Mouse (Mus musculus): ENCODE data around the gene Gm30191.
A peak's percentile ranks its signal among the peaks of the same experiment; 100 is the strongest.
"Not testable (repeated sequence)": the region's sequence is repeated elsewhere in the genome, so short reads cannot be mapped to it uniquely, and the experiment has no call there.

Gene Gm30191

DNA sequence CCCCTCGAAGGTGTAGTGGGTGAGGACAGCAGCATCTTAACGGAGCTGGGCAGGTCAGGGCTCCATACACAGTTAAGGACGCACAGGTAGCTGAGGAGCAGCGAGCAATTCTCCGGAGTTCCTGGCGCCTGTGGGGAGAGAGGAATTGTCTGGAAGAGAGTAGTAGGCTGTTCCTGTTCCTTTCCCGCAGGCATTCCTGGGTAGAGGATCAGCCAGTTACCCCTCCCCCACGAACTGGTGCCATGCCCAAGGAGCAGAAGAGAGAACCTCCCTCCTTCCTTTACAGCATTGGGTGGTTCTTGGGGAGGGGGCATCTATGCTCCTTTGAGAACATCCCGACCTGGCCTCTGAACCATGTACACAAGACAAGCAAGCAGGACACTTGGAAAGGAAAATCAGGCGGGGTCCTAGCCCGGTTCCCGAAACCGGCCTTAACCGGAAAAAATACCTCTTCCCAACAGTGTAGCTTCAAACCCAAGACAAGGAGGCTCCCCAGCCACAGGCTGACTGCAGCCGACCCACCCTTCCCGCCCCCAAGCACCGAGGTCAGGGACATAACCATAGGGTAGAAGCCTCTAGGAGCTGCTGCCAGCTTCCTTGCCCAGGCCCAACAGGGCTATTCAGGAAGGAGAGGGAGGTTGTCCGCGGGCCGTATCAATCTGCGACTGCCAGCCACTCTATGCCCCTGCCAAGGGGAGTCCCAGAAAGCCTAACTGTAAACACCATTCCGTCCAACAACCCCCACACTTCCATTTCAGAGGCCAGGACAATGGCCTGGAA, 5.6 kb downstream of the Gm30191 start:
- no peak for DNase-seq

DNA sequence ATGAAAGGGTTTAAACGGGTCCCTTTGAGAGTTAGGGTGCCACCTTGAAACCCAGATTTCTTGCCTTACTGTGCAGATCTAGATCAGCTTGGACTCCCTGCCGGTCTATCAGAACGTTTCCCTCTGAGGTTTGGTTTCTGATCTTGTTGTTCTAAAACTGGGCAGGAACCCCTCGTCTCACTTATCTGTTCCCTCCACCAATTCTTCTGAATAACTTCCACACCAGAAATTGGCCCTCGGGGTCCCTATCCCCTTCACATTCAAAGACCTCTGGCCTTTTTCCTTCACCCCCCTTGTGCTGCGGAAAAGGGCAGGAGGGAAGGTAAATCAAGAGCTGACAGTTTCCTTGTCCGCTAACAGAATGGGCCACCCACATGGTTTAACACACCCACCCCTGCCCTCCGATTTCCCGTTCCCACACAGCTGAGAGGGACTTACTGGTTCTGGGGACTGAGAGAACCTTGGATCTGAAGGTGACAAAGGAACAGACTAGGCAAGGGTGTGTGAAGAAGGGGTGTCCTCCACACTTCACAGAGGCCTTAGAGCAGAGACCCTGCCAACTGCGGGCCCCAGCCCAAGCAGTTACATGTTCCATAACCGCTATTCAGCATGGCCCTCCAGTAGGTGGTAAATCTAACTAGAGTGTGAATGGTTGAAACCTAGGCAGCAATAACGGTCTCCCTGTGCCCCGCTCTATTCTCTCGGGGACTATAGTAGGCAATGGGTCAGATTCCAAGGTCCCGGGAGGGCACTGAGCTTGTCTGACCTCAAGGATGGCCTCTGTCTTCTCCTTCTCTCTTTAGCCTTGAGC, 6.4 kb downstream of the Gm30191 start:
- DNase-seq, result no peak

DNA sequence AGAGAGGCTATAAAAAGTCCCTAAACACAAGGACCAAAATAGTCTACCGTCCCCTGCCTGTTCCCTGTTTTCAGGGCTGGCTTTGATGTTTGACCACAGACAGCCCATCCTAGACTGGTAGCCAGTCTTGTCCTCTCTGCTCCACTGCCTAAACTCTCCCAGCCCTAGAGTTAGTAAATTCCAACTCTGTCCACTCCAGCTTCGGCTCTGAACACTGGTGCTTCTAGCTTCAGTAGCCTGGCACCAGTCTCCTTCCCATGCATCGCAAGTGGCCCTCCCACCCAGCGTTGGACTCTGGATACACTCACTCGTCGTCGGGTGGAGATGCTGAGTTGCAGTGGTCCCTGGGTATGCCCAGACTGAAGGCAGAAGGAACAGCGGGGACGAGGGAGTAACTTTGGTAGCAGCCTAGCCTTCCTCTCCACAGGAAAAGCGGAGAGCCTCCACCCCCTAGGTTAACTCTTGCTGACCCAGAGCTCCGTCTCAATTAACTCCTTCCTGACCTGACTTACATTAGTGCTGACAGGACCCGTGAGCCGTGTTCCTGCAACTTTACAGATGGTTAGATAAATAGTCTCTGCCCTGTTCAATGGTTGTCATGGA, 7.1 kb downstream of the Gm30191 start, which contains the start of gene Grrp1:
TSS of gene Grrp1 (minus strand) at position 385 of the 603 bp plus-strand sequence.
- DNase-seq, result no peak

DNA sequence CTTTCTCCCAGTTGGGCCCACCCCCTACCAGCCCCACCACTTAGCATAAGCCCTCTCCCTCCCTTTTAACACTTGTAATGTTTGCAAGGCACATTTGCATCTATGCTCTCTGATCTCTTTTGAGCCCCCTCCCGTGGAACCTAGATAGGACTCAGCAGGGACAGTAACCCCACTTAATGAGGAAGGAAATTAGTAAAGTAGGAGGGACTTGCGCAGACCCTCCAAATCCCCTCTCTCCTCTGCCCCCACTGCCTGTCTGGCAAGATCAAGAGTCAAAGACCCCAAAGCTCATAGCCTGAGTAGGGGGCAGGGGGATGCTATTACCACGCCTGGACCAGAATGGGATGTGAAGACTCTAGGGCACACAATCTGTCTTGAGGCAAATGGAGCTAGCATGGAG, 8.1 kb downstream of the Gm30191 start:
- no peak for DNase-seq

DNA sequence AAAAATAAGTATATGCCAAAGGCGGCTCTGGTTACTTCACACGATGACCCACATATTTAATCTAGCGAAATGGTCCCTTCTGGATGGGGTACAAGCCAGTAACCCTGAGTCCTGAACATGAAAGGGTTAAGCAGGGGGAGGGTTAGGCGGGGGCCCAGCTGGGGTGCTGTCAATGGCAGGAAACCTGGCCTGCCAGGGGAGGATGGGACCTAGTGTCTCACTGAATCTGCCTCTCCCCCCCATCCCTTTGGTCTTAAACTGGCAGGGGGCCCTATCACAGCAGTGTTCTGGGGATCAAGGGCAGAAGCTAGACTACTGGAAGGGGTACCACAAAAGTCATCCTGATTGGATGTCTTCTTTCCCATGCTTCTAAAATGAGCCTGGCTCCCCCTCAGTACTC, 9.1 kb downstream of the Gm30191 start:
- DNase-seq, result peak in 1 of 2 experiments; percentile 46

DNA sequence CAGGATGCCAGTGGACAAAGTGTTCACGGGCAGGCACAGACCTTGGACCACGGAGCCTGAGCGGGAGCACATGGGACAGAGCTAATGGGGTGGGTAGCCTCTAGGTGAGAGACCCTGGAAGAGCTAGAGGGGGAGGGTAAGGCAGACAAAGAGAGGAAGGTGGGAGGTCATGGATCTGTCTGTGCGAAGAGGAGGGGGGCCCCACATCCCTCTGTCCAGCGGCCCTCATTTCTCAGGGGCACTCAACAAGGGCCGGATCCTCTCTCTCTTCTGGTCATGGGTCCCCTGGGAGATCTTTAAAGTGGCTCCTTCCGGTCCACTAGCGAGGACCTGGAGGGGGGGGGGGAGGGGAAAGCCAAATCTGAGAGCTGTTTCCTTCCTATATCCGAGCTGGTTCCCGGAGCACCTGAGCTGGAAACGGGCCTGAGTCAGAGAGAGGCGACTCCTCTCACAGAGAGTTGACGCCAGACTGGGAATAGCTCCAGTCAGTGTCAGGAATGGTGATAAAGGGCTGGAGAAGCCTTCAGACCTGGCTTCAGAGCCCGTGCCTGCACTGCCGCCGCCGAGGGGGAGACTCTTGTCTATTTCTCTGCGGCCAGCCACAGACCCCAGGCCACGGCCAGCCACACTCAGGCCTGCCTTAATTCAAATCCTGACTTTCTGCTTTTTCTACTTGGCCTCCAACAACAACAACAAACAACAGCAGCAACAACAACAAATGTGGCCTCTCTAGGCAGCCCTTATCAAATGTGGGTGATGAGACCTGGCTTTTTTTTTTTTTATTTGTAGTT, 9.9 kb downstream of the Gm30191 start:
- no peak for DNase-seq

DNA sequence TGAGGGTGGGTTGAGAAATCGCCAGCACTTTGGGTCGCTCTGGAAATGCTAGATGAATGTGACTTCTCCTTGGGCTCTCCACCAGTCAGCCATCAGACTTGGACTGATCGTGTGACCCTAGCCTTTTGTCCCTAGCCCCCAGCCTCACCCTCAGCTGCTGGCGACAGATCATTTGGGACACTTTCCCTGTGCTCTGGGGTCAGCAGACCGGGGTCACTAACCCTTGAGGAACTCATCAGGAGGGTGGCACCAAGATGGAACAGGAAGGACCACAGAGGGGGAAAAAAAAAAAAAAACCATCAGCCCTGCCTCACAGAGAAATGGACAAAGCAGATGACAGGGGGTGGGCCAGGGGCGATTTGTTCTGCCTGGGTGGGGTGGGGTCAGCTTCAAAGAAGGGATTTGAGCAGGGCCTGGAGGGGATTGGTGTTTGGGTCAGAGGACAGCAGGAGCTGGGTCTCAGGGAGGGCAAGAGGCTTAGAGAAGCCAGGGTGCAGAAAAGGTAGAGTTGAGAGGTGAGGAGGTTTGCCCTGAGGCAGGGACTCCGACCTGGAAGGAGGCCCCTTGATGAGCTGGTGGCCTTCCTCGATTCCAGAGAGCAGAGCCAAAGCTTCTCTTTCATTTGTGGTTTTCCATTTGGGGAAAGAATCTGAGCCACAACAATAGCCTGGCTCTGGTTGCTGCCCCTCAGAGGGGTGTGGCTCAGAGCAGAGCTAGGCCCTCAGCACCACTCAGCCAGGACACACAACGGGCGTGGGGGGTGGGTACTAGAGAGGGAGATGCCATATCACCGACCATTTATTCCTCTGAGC, 10.7 kb downstream of the Gm30191 start:
- no peak for DNase-seq

DNA sequence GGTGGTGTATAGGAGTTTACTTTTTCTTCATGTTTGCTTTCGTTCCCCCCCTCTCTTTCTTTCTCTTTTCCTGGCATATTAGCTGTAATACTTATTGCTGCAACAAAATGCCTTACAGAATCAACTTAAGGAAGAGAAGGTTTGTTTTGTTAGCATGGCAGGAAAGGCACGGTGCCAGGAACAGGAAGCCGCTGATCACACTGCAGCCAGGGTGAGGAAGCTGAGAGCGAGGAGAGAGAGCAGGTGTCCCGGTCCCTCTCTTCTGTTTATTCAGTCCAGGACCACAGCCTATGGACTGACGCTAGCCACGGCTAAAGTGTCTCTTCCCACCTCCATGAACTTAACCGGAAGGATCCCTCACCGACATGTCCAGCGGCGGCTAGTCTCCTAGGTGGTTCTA, 11.6 kb downstream of the Gm30191 start:
- peak in 1 of 2 experiments; percentile 39 for DNase-seq

DNA sequence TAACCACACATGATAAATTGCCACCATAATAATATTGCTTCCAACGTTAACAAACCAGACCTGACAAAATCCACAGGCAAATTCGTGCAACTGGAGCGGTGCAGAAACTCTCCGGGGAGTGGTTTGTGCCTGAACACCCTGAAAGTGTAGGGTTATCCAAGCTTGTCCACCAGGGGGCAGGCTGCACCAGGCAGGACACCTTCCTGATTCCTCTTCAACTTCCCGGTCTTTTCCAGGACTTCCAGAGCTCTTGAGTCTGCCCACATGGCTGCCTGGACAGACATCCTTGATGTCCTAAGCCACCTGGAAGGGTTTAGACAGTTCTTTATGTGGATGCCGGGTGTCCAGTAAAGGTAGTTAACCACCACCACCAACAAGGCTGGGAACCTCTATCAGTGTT, 16.5 kb downstream of the Gm30191 start:
- DNase-seq, result peak; percentile 38 to 52

DNA sequence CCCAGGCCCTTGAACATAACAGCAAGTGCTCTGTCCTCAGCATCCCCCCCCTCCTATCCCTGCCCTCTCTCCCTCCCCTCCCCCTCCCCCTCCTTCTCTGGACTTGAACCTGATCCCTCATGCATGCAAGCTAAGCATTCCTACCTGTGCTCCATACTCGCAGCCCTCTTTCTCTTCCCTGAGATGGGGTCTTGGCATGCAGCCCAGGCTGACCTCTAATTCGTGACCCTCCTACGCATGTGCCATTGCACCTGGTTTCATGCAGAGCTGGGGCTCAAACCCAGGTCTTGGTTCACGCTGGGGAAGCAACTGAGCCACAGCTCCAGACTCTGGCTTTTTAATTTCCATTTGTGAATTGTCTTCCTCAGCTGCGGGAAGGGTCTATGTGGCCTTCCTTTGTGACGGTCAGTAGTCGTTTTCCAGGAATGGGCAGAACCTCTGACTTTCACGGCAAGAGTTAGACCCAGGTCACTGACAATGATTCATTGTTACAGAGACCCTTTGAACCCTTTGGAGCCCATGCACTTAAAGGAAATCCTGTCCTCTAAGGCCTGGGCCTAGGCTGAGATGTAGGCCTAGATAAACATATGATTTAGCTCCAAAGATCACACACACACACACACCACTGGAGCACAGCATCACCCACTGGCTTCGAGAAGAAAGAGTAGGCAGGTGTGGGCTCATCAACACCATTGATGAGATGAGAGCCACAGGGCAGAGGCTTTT, 19.3 kb downstream of the Gm30191 start:
- DNase-seq, result no peak

DNA sequence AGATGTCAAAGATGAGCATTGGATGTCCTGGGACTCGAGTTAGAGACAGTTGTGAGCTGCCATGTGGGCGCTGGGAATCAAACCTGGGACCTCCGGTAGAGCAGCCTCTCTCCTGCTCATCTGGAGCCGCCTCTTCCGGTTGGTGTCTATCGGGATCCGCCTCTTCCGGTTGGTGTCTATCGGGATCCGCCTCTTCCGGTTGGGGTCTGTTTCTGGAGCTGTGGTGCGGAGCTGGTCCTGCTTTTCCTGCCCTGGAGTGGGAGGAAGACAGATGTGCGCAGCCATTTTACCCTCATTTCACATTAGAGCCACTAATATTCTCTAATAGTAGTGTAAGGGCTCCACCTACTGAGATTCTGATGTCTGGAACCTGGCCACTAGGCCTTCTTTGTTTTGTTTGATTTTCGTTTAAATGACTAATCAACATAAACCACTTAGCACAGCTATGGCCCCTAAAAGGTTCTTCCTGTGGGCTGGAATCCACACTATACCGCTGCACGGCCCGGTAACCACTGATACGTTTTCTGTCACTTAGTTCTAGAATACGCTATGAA, 21.4 kb downstream of the Gm30191 start:
- no peak for DNase-seq

DNA sequence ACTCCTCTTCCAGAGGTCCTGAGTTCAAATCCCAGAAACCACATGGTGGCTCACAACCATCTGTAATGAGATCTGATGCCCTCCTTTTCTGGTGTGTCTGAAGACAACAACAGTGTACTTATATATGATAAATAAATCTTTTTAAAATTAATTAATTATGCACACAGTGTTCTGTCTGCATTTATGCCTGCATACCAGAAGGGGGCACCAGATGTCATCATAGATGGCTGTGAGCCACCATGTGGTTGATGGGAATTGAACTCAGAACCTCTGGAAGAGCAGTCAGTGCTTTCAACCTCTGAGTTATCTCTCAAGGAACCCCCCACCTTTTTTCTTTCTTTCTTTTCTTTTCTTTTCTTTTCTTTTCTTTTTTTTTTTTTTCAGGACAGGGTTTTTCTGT, 22.9 kb downstream of the Gm30191 start:
- DNase-seq, result not testable (repeated sequence)

DNA sequence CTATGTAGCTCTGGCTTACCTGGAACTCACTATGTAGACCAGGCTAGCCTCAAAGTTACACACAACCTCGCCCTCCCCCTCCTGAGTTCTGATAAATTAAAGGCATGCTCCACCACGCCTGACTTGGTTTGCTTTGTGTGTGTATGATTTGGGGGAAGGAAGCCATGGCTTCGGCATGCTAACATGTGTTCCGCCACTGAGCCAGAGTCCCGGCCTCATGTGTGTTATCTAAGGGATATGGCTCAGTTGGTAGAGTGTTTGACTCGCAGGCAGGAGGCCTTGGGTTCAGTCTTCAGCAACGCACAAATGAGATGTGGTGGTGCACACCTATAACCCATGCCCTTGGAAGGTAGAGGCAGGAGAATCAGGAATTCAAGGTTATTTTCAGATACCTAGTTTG, 25.2 kb downstream of the Gm30191 start:
- DNase-seq, result no peak

DNA sequence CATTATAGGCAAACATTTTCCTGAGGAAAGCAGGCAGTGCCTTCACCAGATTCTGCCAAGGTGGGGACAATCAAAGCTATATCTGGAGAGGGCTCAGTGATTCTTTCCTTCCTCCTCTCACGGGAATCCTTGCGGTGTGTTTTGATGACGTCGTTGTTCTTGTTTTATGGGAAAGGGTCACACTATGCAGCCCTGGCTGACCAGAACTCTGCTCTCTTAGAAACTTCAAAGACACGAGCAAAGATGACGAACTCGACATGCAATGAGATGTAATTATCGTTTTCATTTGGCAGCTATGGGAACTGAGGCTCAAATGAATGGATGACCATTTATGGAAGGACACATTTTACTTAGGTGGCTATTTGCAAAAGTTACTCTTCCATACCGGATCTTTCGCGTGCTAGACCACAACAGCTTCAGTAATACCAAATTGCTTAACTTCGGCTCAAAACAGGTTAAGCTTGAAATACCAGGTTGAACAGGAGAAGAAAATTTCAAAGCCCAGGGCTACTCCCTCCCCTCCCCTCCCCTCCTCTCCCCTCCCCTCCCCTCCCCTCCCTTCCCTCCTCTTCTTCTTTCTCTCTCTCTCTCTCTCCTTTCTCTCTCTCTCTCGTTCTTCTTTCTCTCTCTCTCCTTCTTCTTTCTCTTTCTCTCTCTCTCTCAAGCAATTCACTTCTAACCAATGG, 26.1 kb downstream of the Gm30191 start:
- no peak for DNase-seq

DNA sequence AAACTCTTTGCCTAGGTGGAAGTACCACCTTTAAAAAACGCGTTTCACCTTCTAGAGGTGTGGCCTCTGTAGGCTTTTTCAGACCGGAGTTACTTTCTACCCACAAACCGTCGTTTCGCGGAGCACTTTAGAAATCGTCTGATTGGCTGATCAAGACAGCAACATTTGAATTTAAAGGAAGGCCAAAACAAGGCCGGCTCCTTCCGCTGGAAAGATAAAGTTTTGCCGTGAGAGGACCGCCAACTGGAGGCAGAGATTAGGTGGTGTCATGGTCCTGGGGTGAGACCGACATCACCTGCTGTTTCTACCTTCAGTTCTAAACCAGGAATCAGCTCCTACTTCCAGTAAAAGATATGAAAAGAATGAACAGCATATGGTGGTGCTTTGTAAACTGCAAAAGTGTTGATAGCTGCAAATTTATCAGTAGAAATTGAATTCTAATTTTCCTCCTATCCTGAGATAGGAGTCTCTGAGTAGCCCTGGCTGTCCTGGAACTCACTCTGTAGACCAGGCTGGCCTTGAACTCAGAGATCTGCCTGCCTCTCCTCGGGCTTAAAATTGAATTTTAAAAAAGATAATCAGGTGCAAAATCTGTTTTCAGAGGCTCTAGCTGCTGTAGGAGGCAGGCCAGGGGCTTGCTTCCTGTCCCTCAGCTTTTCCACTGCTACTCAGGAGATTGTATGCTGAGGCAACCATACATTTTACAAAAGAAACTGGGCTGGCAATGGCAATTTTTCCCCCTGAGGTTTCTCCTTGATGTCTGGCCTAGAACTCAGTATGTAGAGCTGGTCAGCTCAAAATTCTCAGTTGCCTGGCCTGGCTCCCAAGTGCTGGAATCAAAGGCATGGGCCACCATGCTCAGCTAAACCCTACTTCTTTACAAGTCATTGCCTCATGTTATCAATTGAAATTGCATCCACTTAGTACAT, 26.9 kb downstream of the Gm30191 start:
- peak; percentile 66 to 77 for DNase-seq

DNA sequence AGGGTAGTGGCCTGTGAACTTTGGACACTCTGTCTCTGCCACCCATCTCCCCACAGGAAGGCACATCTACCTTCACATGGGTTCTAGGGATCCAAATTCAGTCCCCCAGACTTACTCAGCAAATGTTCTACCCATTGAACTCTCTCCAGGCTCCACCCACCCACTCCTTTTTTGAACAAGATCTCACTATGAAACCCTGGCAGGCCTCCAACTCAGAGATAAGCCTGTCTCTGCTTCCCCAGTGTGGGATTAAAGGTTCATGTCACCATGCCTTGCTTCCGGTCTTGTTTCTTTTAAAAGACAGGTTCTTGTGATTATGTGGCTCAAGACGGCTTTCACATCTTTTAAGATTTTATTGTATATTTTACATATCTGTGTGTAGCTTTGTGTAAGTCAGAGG, 38.2 kb downstream of the Gm30191 start:
- no peak for DNase-seq

DNA sequence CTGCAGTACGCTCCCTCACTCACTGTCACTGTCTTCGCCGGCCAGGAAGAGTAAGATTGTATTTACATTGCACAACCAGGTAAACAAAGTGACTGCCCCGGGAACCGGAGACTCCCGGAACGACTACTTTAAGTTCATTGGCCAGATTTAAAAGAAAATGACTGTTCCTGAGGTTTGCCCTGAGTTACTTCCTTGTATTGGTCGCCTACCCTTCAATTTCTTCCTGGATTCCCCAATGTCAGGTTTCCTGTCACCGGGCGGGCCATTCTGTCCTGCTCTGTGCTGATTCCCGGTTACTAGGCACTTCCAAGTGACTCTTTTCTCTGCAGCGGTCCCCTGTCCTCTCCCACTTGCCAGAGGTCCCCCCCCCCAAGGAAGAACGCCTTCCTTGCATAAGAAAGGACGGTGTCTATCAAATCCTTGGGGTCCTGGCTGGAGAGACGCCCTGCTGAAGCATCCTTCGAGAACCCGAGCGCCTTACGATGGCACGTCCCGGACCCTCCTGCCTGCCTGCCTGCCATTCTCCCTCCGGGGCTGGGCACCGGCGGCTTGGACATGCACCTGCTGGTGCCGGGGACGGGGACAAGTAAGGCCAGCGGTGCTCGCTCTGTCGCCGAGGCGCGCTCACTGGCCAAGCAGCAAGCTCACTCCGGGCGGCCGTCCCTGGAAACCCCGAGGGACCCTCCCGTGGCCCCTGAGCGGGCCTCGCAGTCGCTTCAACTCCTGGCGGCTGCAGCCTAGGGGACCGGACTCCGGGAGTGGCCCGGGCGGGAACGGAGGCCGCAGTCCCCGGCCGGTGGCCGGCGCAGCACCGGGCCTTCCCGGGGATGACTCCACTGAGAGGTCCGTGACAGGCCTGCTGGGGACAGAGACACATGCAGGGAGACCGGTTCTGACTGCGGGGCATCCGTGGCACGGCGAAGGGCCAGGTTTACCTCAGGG, 39.8 kb downstream of the Gm30191 start:
- DNase-seq, result no peak

DNA sequence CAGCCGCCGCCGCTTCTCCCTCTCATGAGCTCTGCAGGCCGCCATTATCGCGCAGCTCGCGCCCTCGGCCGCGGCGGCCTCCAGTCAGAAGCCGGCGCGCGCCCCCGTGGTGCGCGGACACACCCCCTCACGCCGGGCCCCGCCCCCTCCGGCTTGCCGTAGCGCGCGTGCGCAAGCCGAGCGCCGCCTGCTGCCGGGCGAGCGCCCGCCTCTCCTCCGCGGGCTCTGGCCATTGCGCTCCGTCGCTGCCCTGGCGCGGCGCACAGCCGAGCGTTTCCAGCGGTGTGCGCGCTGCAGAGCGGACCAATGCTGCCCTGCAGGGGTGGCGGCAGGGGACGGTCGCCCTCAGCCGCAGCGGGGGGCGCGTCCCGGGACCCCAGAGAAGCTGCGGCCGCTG, 40.4 kb downstream of the Gm30191 start:
- peak; percentile 96 to 98 for DNase-seq

Measured in thymus, postnatal 36 days (tissue).